Mouse (Mus musculus): ENCODE measurements at regions not wholly inside any gene's neighbourhood (a gene's known extent, or its start where the extent isn't known, plus 50 kb on each side); places are given as distances from the start of the nearest gene placed in this dataset.

GRCm38 (mm10) chr11:19246390-19247114 is 227.8 kb upstream of the Meis1 start:
- H3K36me3 ChIP-seq (ENCODE audit: insufficient read depth), result no peaks in the 10 kb centered on the region
- TF ChIP-seq CTCF (IDR thresholded peaks at IDR 0.05; ENCODE audit: low read depth), result no peak
- no peak overlapping the region for H3K27ac ChIP-seq (ENCODE audit: low read depth)
- WGBS, result 80% methylated on average over 11 of the region's 11 CpGs
- H3K9ac ChIP-seq, result no peak overlapping the region
- H3K4me2 ChIP-seq, result no peak overlapping the region
- DNase-seq (no peak), ATAC-seq (ENCODE audit: insufficient read depth) (no peak)
- no peaks in the 10 kb centered on the region for H3K4me1 ChIP-seq (ENCODE audit: insufficient read depth)
- no peaks in the 10 kb centered on the region for H3K9me3 ChIP-seq (ENCODE audit: low read depth, low read length)
- H3K4me3 ChIP-seq (ENCODE audit: low read depth, low read length), result no peak overlapping the region
- no peaks in the 10 kb centered on the region for H3K27me3 ChIP-seq (ENCODE audit: insufficient read depth, low read length)

- ATAC-seq (ENCODE audit: insufficient read depth), result peak; percentile 31; the same call in 1 of the 2 replicates
- H3K36me3 ChIP-seq (ENCODE audit: insufficient read depth), result no peaks in the 10 kb centered on the region
- no peak for TF ChIP-seq CTCF (IDR thresholded peaks at IDR 0.05; ENCODE audit: low read depth)
- DNase-seq, result peak; percentile 61
- H3K27ac ChIP-seq (ENCODE audit: low read depth), result no peak overlapping the region
- H3K9me3 ChIP-seq (ENCODE audit: low read depth, low read length), result no peaks in the 10 kb centered on the region
- no peak overlapping the region for H3K9ac ChIP-seq
- H3K27me3 ChIP-seq (ENCODE audit: insufficient read depth, low read length), result no peaks in the 10 kb centered on the region
- no peak overlapping the region for H3K4me3 ChIP-seq (ENCODE audit: low read depth, low read length)
- no peak overlapping the region for H3K4me2 ChIP-seq
- no peaks in the 10 kb centered on the region for H3K4me1 ChIP-seq (ENCODE audit: insufficient read depth)
- WGBS, result 23% methylated on average over 5 of the region's 5 CpGs
Measured at GRCm38 (mm10) chr11:19253605-19254004, 234.8 kb upstream of the Meis1 start.

- ATAC-seq (ENCODE audit: insufficient read depth) (peak; percentile 70; the same call in 1 of the 2 replicates), DNase-seq (no peak)
- no peak overlapping the region for H3K4me2 ChIP-seq
- no peak overlapping the region for H3K9ac ChIP-seq
- H3K9me3 ChIP-seq (ENCODE audit: low read depth, low read length), result no peaks in the 10 kb centered on the region
- H3K27me3 ChIP-seq (ENCODE audit: insufficient read depth, low read length), result no peaks in the 10 kb centered on the region
- no peak overlapping the region for H3K4me3 ChIP-seq (ENCODE audit: low read depth, low read length)
- no peak for TF ChIP-seq CTCF (IDR thresholded peaks at IDR 0.05; ENCODE audit: low read depth)
- H3K4me1 ChIP-seq (ENCODE audit: insufficient read depth), result no peaks in the 10 kb centered on the region
- 31% methylated on average over 4 of the region's 4 CpGs for WGBS
- H3K36me3 ChIP-seq (ENCODE audit: insufficient read depth), result no peaks in the 10 kb centered on the region
- H3K27ac ChIP-seq (ENCODE audit: low read depth), result no peak overlapping the region
Measured at GRCm38 (mm10) chr11:19254183-19254582, 235.4 kb upstream of the Meis1 start.

GRCm38 (mm10) chr11:19257549-19257948 is 238.8 kb upstream of the Meis1 start:
- ATAC-seq (ENCODE audit: insufficient read depth) (no peak), DNase-seq (no peak)
- H3K27me3 ChIP-seq (ENCODE audit: insufficient read depth, low read length), result no peaks in the 10 kb centered on the region
- no peaks in the 10 kb centered on the region for H3K9me3 ChIP-seq (ENCODE audit: low read depth, low read length)
- no peak for TF ChIP-seq CTCF (IDR thresholded peaks at IDR 0.05; ENCODE audit: low read depth)
- no peaks in the 10 kb centered on the region for H3K4me1 ChIP-seq (ENCODE audit: insufficient read depth)
- H3K4me2 ChIP-seq, result no peak overlapping the region
- H3K36me3 ChIP-seq (ENCODE audit: insufficient read depth), result no peaks in the 10 kb centered on the region
- H3K9ac ChIP-seq, result no peak overlapping the region
- 69% methylated on average over 4 of the region's 4 CpGs for WGBS
- no peak overlapping the region for H3K4me3 ChIP-seq (ENCODE audit: low read depth, low read length)
- no peak overlapping the region for H3K27ac ChIP-seq (ENCODE audit: low read depth)

GRCm38 (mm10) chr11:19262832-19263231 is 244.0 kb upstream of the Meis1 start:
- ATAC-seq (ENCODE audit: insufficient read depth), result no peak
- H3K9ac ChIP-seq, result no peak overlapping the region
- no peak for DNase-seq
- H3K4me1 ChIP-seq (ENCODE audit: insufficient read depth), result no peaks in the 10 kb centered on the region
- 71% methylated on average over 4 of the region's 4 CpGs for WGBS
- no peaks in the 10 kb centered on the region for H3K36me3 ChIP-seq (ENCODE audit: insufficient read depth)
- H3K27me3 ChIP-seq (ENCODE audit: insufficient read depth, low read length), result no peaks in the 10 kb centered on the region
- no peak overlapping the region for H3K4me2 ChIP-seq
- no peak for TF ChIP-seq CTCF (IDR thresholded peaks at IDR 0.05; ENCODE audit: low read depth)
- H3K4me3 ChIP-seq (ENCODE audit: low read depth, low read length), result no peak overlapping the region
- no peaks in the 10 kb centered on the region for H3K9me3 ChIP-seq (ENCODE audit: low read depth, low read length)
- no peak overlapping the region for H3K27ac ChIP-seq (ENCODE audit: low read depth)

- H3K36me3 ChIP-seq (ENCODE audit: insufficient read depth), result no peaks in the 10 kb centered on the region
- WGBS, result 64% methylated on average over 18 of the region's 18 CpGs
- no peaks in the 10 kb centered on the region for H3K27me3 ChIP-seq (ENCODE audit: insufficient read depth, low read length)
- DNase-seq (no peak), ATAC-seq (ENCODE audit: insufficient read depth) (no peak)
- H3K4me2 ChIP-seq, result no peak overlapping the region
- H3K4me1 ChIP-seq (ENCODE audit: insufficient read depth), result no peaks in the 10 kb centered on the region
- no peaks in the 10 kb centered on the region for H3K9me3 ChIP-seq (ENCODE audit: low read depth, low read length)
- no peak for TF ChIP-seq CTCF (IDR thresholded peaks at IDR 0.05; ENCODE audit: low read depth)
- no peak overlapping the region for H3K9ac ChIP-seq
- no peak overlapping the region for H3K27ac ChIP-seq (ENCODE audit: low read depth)
- no peak overlapping the region for H3K4me3 ChIP-seq (ENCODE audit: low read depth, low read length)
Measured at GRCm38 (mm10) chr11:19264798-19265671, 246.2 kb upstream of the Meis1 start.

- Histone ChIP-seq H3K4me1 (ENCODE audit: insufficient read depth) (no peaks in the 10 kb centered on the region), H3K9ac (no peak overlapping the region)
- no peak for DNase-seq
Measured at GRCm38 (mm10) chr11:19265672-19265972, 246.8 kb upstream of the Meis1 start.

More at GRCm38 (mm10) chr11:19265672-19265972, 246.8 kb upstream of the Meis1 start:
- Histone ChIP-seq H3K27me3 (ENCODE audit: insufficient read depth, low read length) (no peaks in the 10 kb centered on the region), H3K9me3 (ENCODE audit: low read depth, low read length) (no peaks in the 10 kb centered on the region), H3K4me3 (ENCODE audit: low read depth, low read length) (no peak overlapping the region), H3K27ac (ENCODE audit: low read depth) (no peak overlapping the region), H3K36me3 (ENCODE audit: insufficient read depth) (no peaks in the 10 kb centered on the region), H3K4me2 (no peak overlapping the region)
- ATAC-seq (ENCODE audit: insufficient read depth), result no peak
- TF ChIP-seq CTCF (IDR thresholded peaks at IDR 0.05; ENCODE audit: low read depth), result no peak
- 31% methylated on average over 3 of the region's 3 CpGs for WGBS
